Mouse (Mus musculus): ENCODE data around the gene Creb3l1. TPM values are rescaled to one million over a fixed set of nuclear protein-coding genes. Genes with fewer than 3 reads are reported as not detected.
A peak's percentile ranks its signal among the peaks of the same experiment; 100 is the strongest.

Gene Creb3l1
- polyA plus RNA-seq, 1 experiment from 2014 or later = 3.4 TPM

DNA sequence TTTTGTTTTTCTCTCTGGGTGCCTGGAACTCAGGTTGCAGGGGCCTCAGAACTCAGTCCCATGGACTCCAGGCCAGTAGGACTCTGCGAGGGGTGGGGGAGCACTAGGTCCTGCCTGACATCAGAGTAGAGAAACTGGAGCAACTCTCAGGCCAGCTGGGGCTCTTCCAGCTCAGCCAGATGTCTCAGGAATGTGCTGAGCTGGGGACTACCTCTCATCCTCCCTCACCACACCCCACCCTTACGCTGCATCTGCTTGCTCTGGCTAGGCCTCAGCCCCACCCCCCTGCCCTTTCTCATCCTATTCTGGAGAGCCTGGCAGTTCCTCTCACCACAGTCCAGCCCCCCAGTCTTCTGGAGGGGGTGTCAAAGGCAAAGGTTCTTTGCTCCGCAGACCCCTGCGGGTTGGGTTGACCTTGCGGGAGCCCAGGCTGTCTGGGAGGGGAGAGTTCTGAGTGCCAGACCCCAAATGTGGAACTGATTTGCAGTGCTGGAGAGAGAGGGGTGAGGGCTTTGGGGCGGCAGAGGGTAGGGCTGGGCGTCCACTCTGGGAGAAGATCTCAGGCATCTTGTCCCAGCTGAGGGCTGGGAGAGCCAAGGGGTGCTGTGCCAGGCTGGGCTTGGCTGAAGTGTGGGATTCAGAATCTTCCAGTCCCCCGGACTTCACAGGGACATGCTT lies 11.4 kb downstream of the Creb3l1 start:
- peaks cover 22% of the 10 kb centered on the region for H3K4me1 ChIP-seq
- H3K4me2 ChIP-seq = no peak overlapping the region
- H3K9ac ChIP-seq (replicated peaks) = no peak overlapping the region
- no peak for ATAC-seq (ENCODE audit: low FRiP score)
- no peaks in the 10 kb centered on the region for H3K36me3 ChIP-seq
- no peaks in the 10 kb centered on the region for H3K9me3 ChIP-seq (replicated peaks)
- 61% methylated on average over 8 of the region's 8 CpGs for WGBS
- 0 out of 2 replicates have a peak, but pooled peaks cover 7% of the 10 kb centered on the region for H3K27me3 ChIP-seq (replicated peaks)
- 0 out of 2 replicates have a peak overlapping the region, but pooled peaks have one; percentile 15 for H3K27ac ChIP-seq (replicated peaks)
- no peak overlapping the region for H3K4me3 ChIP-seq (replicated peaks)

DNA sequence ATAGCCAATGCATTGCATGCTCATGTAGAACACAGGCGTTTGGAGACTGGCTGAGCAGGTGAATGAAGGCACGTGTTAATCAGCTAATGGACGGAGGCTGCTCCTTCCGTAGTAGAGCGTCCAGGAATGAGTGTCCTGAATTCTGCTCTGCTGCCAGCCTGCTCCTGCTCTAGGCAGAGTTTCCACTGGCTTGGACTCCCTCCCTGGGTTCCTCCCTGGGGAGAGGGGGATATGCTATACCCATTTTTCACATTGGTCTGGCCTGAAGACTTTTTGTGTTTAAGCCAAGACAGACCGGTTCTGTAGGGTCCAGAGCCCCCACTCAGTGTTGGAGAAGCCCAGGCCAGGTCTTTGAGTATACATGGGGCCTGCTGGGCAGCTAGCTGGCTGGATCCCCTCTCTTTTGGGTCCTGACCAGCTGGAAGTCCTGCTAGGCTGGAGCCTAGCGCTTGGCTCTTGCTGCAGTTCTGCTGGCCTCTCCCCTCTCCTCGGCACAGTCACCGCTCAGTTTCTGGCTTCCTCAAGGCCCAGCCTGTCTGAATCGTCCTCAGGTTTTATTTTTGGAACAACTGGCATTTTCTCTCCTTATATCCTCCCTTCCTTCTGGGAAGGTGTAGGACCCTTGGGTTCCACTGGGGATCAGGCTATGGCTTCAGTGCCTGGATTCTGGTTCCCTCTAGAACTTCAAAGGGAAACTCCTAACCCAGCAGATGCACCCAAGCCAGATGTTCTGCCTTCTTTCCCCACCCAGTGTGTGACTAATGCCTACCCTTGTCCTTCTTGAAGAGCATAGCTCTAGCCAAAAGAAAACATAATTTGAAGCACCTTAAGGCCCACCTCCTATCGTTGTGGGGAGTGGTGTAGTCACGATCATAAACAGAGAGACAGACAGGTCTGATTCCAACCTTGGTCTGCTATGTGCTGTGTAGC lies 12.6 kb downstream of the Creb3l1 start:
- 86% methylated on average over 12 of the region's 12 CpGs for WGBS
- H3K27me3 ChIP-seq (replicated peaks) = 0 out of 2 replicates have a peak, but pooled peaks cover 7% of the 10 kb centered on the region
- H3K9ac ChIP-seq (replicated peaks) = no peak overlapping the region
- no peak overlapping the region for H3K4me2 ChIP-seq
- no peak overlapping the region for H3K27ac ChIP-seq (replicated peaks)
- no peaks in the 10 kb centered on the region for H3K36me3 ChIP-seq
- no peaks in the 10 kb centered on the region for H3K9me3 ChIP-seq (replicated peaks)
- no peak overlapping the region for H3K4me3 ChIP-seq (replicated peaks)
- H3K4me1 ChIP-seq = peaks cover 25% of the 10 kb centered on the region
- ATAC-seq (ENCODE audit: low FRiP score) = no peak

- Histone ChIP-seq H3K4me1 (peaks cover 28% of the 10 kb centered on the region), H3K36me3 (no peaks in the 10 kb centered on the region), H3K4me2 (peak overlapping the region; percentile 92), H3K9ac (replicated peaks) (peak overlapping the region; percentile 66), H3K27ac (replicated peaks) (peak overlapping the region; percentile 87), H3K27me3 (replicated peaks) (0 out of 2 replicates have a peak, but pooled peaks cover 12% of the 10 kb centered on the region), H3K4me3 (replicated peaks) (peak overlapping the region; percentile 60), H3K9me3 (replicated peaks) (no peaks in the 10 kb centered on the region)
- ATAC-seq (ENCODE audit: low FRiP score) = peak; percentile 33
- 3% methylated on average over 20 of the region's 20 CpGs for WGBS
Observed at GRCm38 (mm10) chr2:92008623-92009404, 15.5 kb downstream of the Creb3l1 start.

DNA sequence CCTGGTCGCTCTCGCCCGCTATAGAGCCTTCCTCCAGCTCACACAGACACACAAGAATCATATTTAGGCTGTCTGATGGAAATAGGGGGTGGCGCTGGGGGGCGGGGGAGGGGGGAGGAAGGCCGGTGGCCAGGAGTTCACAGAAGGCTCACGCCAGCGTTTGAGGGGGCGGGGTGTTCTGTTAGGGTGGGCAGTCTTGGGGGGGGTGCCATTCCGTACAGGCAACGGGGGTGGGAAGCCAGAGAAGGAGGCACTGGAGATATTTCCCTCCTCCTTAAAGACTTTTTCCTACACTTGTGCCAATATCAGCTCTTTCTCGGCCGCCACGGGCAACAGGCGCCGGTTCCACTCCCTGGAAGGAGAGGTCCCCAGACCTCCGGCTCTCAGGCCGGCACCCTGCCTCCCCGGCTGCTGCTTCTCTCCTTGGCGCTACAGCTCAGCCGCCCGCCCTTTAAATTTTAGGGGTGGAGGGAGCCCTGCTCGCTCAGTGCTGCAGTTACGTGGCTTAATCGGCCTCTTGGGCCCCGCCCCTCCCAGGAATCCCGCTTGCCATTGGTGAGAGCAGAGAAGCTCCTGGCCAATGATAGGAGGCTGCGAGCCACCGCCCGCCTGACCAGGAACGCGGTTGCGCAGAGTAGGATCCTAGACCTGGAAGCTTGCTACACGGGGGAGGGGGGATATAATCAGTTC lies 16.2 kb downstream of the Creb3l1 start:
- Histone ChIP-seq H3K27ac (replicated peaks) (peak overlapping the region; percentile 89), H3K4me3 (replicated peaks) (peak overlapping the region; percentile 60), H3K4me2 (peak overlapping the region; percentile 92), H3K9ac (replicated peaks) (peak overlapping the region; percentile 66), H3K27me3 (replicated peaks) (0 out of 2 replicates have a peak, but pooled peaks cover 12% of the 10 kb centered on the region), H3K4me1 (peaks cover 28% of the 10 kb centered on the region), H3K9me3 (replicated peaks) (no peaks in the 10 kb centered on the region), H3K36me3 (no peaks in the 10 kb centered on the region)
- under 1% methylated on average over 34 of the region's 34 CpGs for WGBS
- peak; percentile 97 for ATAC-seq (ENCODE audit: low FRiP score)

DNA sequence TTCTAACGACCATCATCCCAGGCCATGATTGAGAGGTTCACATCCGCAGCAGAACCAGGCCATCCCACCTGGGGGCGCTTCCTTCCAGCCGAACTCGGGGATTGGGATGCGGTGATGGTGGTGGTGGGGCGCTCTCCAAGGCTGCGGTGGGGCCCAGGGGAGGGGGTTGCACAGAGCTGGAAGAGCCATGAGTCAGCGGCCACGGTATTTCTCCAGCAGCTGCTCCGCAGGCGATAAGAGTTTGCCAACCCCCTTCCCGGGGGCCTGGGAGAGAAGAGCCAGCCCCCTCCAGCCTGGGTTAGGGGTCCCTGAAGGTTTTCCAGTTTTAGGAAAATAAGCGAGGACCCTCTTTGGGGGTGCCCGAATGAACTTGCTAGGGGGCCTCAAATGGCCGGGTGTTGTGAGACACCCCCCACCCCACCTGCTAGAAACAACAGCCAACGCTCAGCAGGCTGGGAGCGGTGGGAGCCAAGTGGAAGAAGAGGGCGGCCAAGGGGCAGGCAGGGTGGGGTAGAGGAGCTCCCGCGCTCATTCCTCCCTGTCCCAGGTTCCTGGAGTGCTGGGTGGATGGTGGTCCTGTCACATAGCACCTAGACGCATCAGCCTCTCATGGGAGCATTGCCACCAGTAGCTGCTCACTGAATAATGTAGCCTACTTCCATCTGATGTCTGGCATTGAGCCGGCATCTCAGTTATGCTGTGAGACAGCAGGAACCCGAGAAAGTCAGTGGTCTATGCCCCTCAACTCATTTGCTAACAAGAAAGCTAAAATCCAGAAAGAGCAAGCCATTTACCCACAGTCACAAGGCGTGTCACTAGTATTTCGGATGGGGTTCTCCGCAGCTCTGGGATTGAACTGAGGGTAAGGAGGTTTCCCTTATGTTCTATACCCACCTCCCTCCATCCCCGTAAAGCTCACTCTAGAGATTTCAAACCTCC lies 17.1 kb downstream of the Creb3l1 start:
- ATAC-seq (ENCODE audit: low FRiP score) = peak; percentile 19; the same call in 1 of the 2 replicates
- H3K9me3 ChIP-seq (replicated peaks) = no peaks in the 10 kb centered on the region
- H3K4me2 ChIP-seq = peak overlapping the region; percentile 92
- H3K4me1 ChIP-seq = peaks cover 28% of the 10 kb centered on the region
- peak overlapping the region; percentile 60 for H3K4me3 ChIP-seq (replicated peaks)
- H3K9ac ChIP-seq (replicated peaks) = peak overlapping the region; percentile 66
- H3K36me3 ChIP-seq = no peaks in the 10 kb centered on the region
- under 1% methylated on average over 28 of the region's 28 CpGs for WGBS
- peak overlapping the region; percentile 89 for H3K27ac ChIP-seq (replicated peaks)
- 0 out of 2 replicates have a peak, but pooled peaks cover 12% of the 10 kb centered on the region for H3K27me3 ChIP-seq (replicated peaks)

DNA sequence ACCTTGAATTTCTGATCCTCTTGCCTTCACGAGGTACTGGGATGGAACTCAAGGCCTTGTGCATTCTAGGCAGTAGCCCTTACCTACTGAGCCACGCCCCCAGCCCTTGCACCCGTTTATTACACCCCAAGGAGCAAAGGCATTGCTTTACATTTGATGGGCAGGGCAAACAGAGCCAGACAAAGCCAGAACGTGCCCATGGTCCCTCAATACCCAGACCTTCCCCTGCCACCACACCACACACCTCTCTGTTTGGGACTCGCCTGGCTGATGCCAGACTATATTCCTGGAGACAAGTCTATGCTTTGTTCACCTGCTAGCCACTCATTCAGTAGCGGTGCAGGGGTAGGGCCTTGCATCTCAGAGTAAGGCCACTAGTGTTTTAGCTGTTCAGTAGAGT lies 17.8 kb downstream of the Creb3l1 start:
- WGBS = 43% methylated on average over 6 of the region's 6 CpGs
- no peak for ATAC-seq (ENCODE audit: low FRiP score)
- no peaks in the 10 kb centered on the region for H3K9me3 ChIP-seq (replicated peaks)
- no peak overlapping the region for H3K4me3 ChIP-seq (replicated peaks)
- H3K36me3 ChIP-seq = no peaks in the 10 kb centered on the region
- peak overlapping the region; percentile 92 for H3K4me2 ChIP-seq
- 0 out of 2 replicates have a peak, but pooled peaks cover 14% of the 10 kb centered on the region for H3K27me3 ChIP-seq (replicated peaks)
- H3K4me1 ChIP-seq = peaks cover 27% of the 10 kb centered on the region
- H3K27ac ChIP-seq (replicated peaks) = 0 out of 2 replicates have a peak overlapping the region, but pooled peaks have one; percentile 89
- H3K9ac ChIP-seq (replicated peaks) = no peak overlapping the region

DNA sequence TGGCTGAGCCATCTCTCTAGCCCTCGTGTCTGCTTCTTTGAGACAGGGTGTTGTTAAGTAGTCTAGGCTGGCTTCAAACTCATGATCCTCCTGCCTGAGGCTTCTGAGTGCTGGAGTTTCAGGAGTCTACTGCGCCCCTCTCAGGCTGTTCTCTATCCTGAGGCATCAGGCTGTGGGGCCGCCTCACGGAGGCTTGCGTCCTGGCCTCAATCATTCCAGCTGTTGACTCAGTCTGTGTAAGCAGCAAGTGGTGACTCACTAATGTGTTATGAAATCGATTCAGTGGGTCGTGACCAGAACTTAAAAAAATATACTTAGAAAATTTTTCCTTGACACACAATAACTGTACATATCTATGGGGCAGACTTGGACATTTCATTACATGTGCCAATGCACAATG lies 19.7 kb downstream of the Creb3l1 start:
- Histone ChIP-seq H3K4me3 (replicated peaks) (no peak overlapping the region), H3K27ac (replicated peaks) (no peak overlapping the region), H3K4me1 (peaks cover 26% of the 10 kb centered on the region), H3K36me3 (no peaks in the 10 kb centered on the region), H3K4me2 (no peak overlapping the region), H3K9me3 (replicated peaks) (no peaks in the 10 kb centered on the region), H3K9ac (replicated peaks) (no peak overlapping the region), H3K27me3 (replicated peaks) (0 out of 2 replicates have a peak, but pooled peaks cover 9% of the 10 kb centered on the region)
- no peak for ATAC-seq (ENCODE audit: low FRiP score)
- WGBS = 80% methylated on average over 7 of the region's 7 CpGs

DNA sequence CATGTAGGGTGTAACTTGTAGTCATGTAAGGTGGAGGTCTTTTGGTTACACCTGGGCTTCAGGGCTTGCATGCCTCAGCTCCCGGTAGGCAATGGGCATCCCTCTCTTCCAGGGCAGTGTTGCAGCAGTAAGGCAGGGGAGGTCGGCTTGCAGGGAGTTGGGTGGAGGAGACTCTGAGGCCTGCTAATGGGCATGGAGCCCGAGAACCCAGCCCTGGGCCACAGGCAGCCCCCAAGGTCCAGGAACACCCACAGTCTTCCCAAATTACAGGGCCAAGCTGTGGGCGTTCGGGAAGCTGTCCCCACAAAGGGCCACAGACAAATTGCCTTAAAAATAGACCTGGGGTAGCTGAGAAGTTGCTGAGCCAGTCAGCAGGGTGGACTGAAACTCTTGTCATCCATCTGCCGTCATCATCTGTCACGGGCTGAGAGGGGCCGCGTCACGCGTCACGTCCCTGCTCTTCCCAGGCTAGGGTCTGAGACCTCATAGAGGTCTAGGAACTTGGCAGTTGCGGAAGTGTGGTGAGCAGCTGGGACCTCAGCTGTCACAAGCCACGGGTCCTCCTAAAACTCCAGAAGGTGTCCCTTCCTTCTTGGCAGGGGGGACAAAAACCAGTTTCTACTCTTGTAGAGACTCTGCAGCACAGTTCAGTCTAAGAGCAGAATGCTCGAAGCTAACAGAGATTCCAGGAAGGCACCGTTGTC lies 26.2 kb downstream of the Creb3l1 start:
- Histone ChIP-seq H3K4me1 (no peaks in the 10 kb centered on the region), H3K4me2 (no peak overlapping the region), H3K9ac (replicated peaks) (no peak overlapping the region), H3K4me3 (replicated peaks) (no peak overlapping the region), H3K27me3 (replicated peaks) (0 out of 2 replicates have a peak, but pooled peaks cover 5% of the 10 kb centered on the region), H3K27ac (replicated peaks) (no peak overlapping the region), H3K36me3 (no peaks in the 10 kb centered on the region), H3K9me3 (replicated peaks) (no peaks in the 10 kb centered on the region)
- 85% methylated on average over 16 of the region's 16 CpGs for WGBS
- no peak for ATAC-seq (ENCODE audit: low FRiP score)

GRCm38 (mm10) chr2:91996006-91996405 lies 28.3 kb downstream of the Creb3l1 start:
- WGBS = 91% methylated on average over 5 of the region's 5 CpGs
- no peak overlapping the region for H3K9ac ChIP-seq (replicated peaks)
- H3K36me3 ChIP-seq = no peaks in the 10 kb centered on the region
- no peak overlapping the region for H3K4me2 ChIP-seq
- no peak overlapping the region for H3K27ac ChIP-seq (replicated peaks)
- no peak for ATAC-seq (ENCODE audit: low FRiP score)
- no peak overlapping the region for H3K4me3 ChIP-seq (replicated peaks)
- no peaks in the 10 kb centered on the region for H3K9me3 ChIP-seq (replicated peaks)
- no peaks in the 10 kb centered on the region for H3K4me1 ChIP-seq
- no peaks in the 10 kb centered on the region for H3K27me3 ChIP-seq (replicated peaks)

Measured in neural tube, embryonic 15.5 days (tissue).